Mouse (Mus musculus) spleen, postnatal 10 days (tissue): ENCODE measurements around the gene B3gnt2.

Experiments
- DNase-seq, 2 experiments: peaks; one replicate each; pipeline ENCODE4 v3.0.0; 2021 to 2022; ENCODE audit warnings: low spot score in 2 of 2

Gene B3gnt2

GRCm38 (mm10) chr11:22871628-22872306 lies 11.0 kb upstream of the B3gnt2 start:
- no peak for DNase-seq

- no peak for DNase-seq
Measured at GRCm38 (mm10) chr11:22868582-22868981, 7.8 kb upstream of the B3gnt2 start.

- no peak for DNase-seq
Measured at GRCm38 (mm10) chr11:22867691-22868090, 6.9 kb upstream of the B3gnt2 start.

- no peak for DNase-seq
Measured at GRCm38 (mm10) chr11:22865635-22866246, 5.0 kb upstream of the B3gnt2 start.

GRCm38 (mm10) chr11:22864305-22865060 lies 3.7 kb upstream of the B3gnt2 start:
- no peak for DNase-seq

GRCm38 (mm10) chr11:22863581-22863980 lies 2.8 kb upstream of the B3gnt2 start:
- no peak for DNase-seq

- DNase-seq, result no peak
Measured at GRCm38 (mm10) chr11:22861315-22861714, 554 bp upstream of the B3gnt2 start.

GRCm38 (mm10) chr11:22859633-22860334 lies 977 bp downstream of the B3gnt2 start:
- DNase-seq, result peak; percentile 84 to 88

GRCm38 (mm10) chr11:22859301-22859632 lies 1.5 kb downstream of the B3gnt2 start:
- DNase-seq, result no peak

GRCm38 (mm10) chr11:22858441-22859300 lies 2.1 kb downstream of the B3gnt2 start:
- peak; percentile 62 to 71 for DNase-seq

GRCm38 (mm10) chr11:22857705-22858440 lies 2.9 kb downstream of the B3gnt2 start:
- peak; percentile 45 to 55 for DNase-seq

- DNase-seq, result no peak
Measured at GRCm38 (mm10) chr11:22857106-22857704, 3.6 kb downstream of the B3gnt2 start.

GRCm38 (mm10) chr11:22856371-22856965 lies 4.3 kb downstream of the B3gnt2 start:
- DNase-seq, result peak in 1 of 2 experiments; percentile 19

- DNase-seq, result no peak
Measured at GRCm38 (mm10) chr11:22854571-22854970, 6.2 kb downstream of the B3gnt2 start.

GRCm38 (mm10) chr11:22853477-22854157 lies 7.1 kb downstream of the B3gnt2 start:
- DNase-seq, result no peak

- DNase-seq, result no peak
Measured at GRCm38 (mm10) chr11:22852510-22852909, 8.3 kb downstream of the B3gnt2 start.

GRCm38 (mm10) chr11:22851416-22851815 lies 9.3 kb downstream of the B3gnt2 start:
- DNase-seq, result no peak

GRCm38 (mm10) chr11:22850077-22850476 lies 10.7 kb downstream of the B3gnt2 start:
- DNase-seq, result no peak

GRCm38 (mm10) chr11:22848649-22849195 lies 12.0 kb downstream of the B3gnt2 start:
- DNase-seq, result no peak
